Mouse (Mus musculus): Measurements from ENCODE around the gene Sys1. TPM values are rescaled to one million over a fixed set of nuclear protein-coding genes. Genes with fewer than 3 reads are reported as not detected.

Gene Sys1
- polyA plus RNA-seq (2015; fragmentation: Nextera tagmentation; extraction: Ambion mirVana), result 83.0 and 83.1 TPM in 2 replicates

DNA sequence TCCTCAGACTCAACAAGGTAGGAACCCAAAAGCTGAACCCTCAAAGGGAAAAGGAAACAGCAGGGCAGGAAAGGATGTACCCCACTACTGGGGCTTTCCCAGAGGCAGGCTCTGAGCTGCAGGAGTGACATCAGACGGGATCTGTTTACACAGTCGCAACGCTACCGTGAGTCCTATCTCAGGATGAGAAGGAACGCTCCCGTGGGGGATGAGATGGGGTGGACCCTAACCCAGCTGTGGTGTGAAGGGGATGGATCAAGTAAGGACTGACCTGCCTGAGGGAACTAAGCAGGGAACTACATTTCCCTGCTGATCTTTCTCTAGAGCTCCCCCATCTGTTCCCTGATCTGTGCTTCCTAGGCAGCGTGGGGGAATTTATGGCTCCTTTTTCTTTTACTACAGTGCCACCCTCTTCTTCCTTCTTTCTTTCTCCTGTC, at the start of gene Sys1:
Gene Sys1, plus strand, starts transcription at position 101 of the 437 bp plus-strand sequence.
- Histone ChIP-seq H3K36me3 (ENCODE audit: insufficient read depth, low read length) (no peaks in the 10 kb centered on the region), H3K4me2 (ENCODE audit: low read length) (peak within 1 kb of the TSS; percentile 42), H3K27ac (peak within 1 kb of the TSS; percentile 86), H3K4me3 (replicated peaks; ENCODE audit: low read depth, low read length) (no peak within 1 kb of the TSS), H3K9ac (ENCODE audit: low read depth, low read length) (peak within 1 kb of the TSS; percentile 31; the same call in 1 of the 2 replicates), H3K4me1 (replicated peaks; ENCODE audit: insufficient read depth, low read length) (peaks cover 13% of the 10 kb centered on the region), H3K9me3 (replicated peaks; ENCODE audit: low read length) (no peaks in the 10 kb centered on the region), H3K27me3 (ENCODE audit: insufficient read depth, low read length) (no peaks in the 10 kb centered on the region)
- no peak for ATAC-seq (replicated peaks; ENCODE audit: low FRiP score, low read depth)
- TF ChIP-seq CTCF (IDR thresholded peaks at IDR 0.05; ENCODE audit: low read depth), result peak; percentile 37; the same call in 1 of the 2 replicates
- whole genome bisulfite sequencing, result 2% methylated on average over 7 of the region's 7 CpGs
- peak; percentile 76 for DNase-seq (ENCODE audit: low spot score)

DNA sequence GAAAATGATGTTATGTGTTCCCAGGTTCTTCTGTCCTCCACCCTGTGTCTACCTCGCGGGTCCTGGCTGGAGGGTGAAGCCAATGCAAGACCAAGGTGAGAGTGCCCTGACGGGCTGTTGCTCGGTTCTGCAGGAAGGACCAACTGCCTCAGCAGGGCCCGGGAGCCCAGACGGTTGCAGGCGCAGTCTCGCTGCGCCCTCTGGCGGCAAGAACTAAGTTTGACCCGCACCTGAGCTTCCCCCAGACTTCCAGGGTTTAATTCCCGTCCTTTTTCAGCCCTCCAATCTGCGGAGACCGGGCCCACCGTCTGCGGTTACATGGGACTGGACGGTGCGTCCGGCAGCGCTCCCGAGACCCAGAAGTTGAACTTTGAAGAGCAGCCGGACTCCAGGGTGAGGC, 49.1 kb upstream of the Sys1 start:
- H3K4me2 ChIP-seq (ENCODE audit: low read length), result no peak overlapping the region; the same call in 1 of the 2 replicates
- no peaks in the 10 kb centered on the region for H3K36me3 ChIP-seq (ENCODE audit: insufficient read depth, low read length)
- no peak overlapping the region for H3K9ac ChIP-seq (ENCODE audit: low read depth, low read length)
- H3K9me3 ChIP-seq (replicated peaks; ENCODE audit: low read length), result no peaks in the 10 kb centered on the region
- H3K4me3 ChIP-seq (replicated peaks; ENCODE audit: low read depth, low read length), result no peak overlapping the region
- H3K4me1 ChIP-seq (replicated peaks; ENCODE audit: insufficient read depth, low read length), result peaks cover 3% of the 10 kb centered on the region; the same call in 1 of the 2 replicates
- 2% methylated on average over 22 of the region's 22 CpGs for WGBS
- H3K27ac ChIP-seq, result no peak overlapping the region
- peaks cover 43% of the 10 kb centered on the region for H3K27me3 ChIP-seq (ENCODE audit: insufficient read depth, low read length)
- ATAC-seq (replicated peaks; ENCODE audit: low FRiP score, low read depth), result no peak
- TF ChIP-seq CTCF (IDR thresholded peaks at IDR 0.05; ENCODE audit: low read depth), result peak; percentile 91
- peak; percentile 80 for DNase-seq (ENCODE audit: low spot score)

DNA sequence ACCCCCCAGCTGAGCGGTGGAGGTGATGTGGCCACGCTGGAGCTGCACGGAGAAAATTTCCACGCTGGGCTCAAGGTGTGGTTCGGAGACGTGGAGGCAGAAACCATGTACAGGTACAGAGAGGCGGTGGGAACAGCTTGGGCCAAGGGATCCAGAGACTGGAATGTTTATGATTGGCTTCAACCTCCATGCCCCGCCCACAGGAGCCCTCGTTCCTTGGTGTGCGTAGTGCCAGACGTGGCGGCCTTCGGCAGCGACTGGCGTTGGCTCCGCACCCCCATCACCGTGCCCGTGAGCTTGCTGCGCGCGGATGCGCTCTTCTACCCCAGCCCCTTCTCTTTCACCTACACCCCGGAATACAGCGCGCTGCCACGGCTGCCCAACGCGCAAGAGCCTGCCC, 42.6 kb upstream of the Sys1 start:
- no peaks in the 10 kb centered on the region for H3K4me1 ChIP-seq (replicated peaks; ENCODE audit: insufficient read depth, low read length)
- DNase-seq (ENCODE audit: low spot score), result no peak
- no peak; the same call in 1 of the 2 replicates for ATAC-seq (replicated peaks; ENCODE audit: low FRiP score, low read depth)
- no peak overlapping the region for H3K4me3 ChIP-seq (replicated peaks; ENCODE audit: low read depth, low read length)
- WGBS, result 34% methylated on average over 25 of the region's 28 CpGs
- no peak for TF ChIP-seq CTCF (IDR thresholded peaks at IDR 0.05; ENCODE audit: low read depth)
- peak overlapping the region; percentile 37 for H3K4me2 ChIP-seq (ENCODE audit: low read length)
- H3K9ac ChIP-seq (ENCODE audit: low read depth, low read length), result 0 out of 2 replicates have a peak overlapping the region, but pooled peaks have one; percentile 2
- peaks cover 5% of the 10 kb centered on the region; the same call in 1 of the 2 replicates for H3K27me3 ChIP-seq (ENCODE audit: insufficient read depth, low read length)
- no peaks in the 10 kb centered on the region for H3K9me3 ChIP-seq (replicated peaks; ENCODE audit: low read length)
- no peak overlapping the region for H3K27ac ChIP-seq
- H3K36me3 ChIP-seq (ENCODE audit: insufficient read depth, low read length), result no peaks in the 10 kb centered on the region

DNA sequence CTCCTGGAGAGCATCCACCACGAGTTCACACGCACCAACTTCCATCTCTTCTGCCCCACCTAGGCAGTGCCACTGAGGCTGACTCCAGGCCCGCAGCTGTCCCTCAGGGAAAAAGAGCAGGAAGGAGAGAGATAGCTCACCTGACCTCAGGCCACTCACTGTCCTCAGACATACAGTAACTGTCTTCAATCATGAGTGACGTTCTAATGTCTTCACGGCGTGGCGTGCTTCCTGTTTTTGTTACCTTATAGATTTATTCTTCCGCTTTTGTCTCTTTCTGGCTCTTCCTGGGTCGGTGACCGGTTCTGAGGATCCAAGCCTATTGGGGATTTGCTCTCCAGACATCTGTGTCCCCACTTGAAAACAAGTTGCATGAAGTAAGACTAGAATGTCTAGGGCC, 42.2 kb upstream of the Sys1 start:
- Histone ChIP-seq H3K27me3 (ENCODE audit: insufficient read depth, low read length) (peaks cover 5% of the 10 kb centered on the region; the same call in 1 of the 2 replicates), H3K36me3 (ENCODE audit: insufficient read depth, low read length) (no peaks in the 10 kb centered on the region), H3K4me1 (replicated peaks; ENCODE audit: insufficient read depth, low read length) (no peaks in the 10 kb centered on the region), H3K4me2 (ENCODE audit: low read length) (peak overlapping the region; percentile 37), H3K9me3 (replicated peaks; ENCODE audit: low read length) (no peaks in the 10 kb centered on the region), H3K4me3 (replicated peaks; ENCODE audit: low read depth, low read length) (no peak overlapping the region), H3K27ac (no peak overlapping the region), H3K9ac (ENCODE audit: low read depth, low read length) (0 out of 2 replicates have a peak overlapping the region, but pooled peaks have one; percentile 2)
- no peak for TF ChIP-seq CTCF (IDR thresholded peaks at IDR 0.05; ENCODE audit: low read depth)
- no peak for DNase-seq (ENCODE audit: low spot score)
- no peak for ATAC-seq (replicated peaks; ENCODE audit: low FRiP score, low read depth)
- 61% methylated on average over 10 of the region's 10 CpGs for WGBS

DNA sequence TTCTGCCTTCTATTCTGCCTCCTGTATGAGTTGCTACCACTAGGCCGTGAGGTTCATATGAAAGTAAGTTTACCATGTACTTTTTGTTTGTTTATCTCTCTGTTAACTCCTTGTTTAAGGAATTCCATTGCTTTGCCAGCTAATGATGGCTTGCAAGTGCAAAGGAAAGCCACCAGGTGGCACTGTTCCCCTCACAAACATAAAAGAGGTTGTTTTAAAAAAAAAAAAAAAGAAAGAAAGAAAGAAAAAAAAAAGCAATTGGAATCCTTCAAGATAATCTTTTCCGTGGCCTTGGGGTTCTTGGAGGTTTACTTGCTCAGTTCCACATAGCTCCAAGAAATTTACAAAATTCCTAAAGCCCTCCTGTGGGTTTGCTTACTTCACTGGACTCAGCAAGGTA, 39.6 kb upstream of the Sys1 start:
- H3K27ac ChIP-seq, result peak overlapping the region; percentile 66; the same call in 1 of the 2 replicates
- no peaks in the 10 kb centered on the region for H3K9me3 ChIP-seq (replicated peaks; ENCODE audit: low read length)
- WGBS, result 0% methylated on average over 2 of the region's 2 CpGs
- no peaks in the 10 kb centered on the region for H3K27me3 ChIP-seq (ENCODE audit: insufficient read depth, low read length)
- ATAC-seq (replicated peaks; ENCODE audit: low FRiP score, low read depth) (no peak), DNase-seq (ENCODE audit: low spot score) (peak; percentile 81)
- no peak overlapping the region for H3K4me2 ChIP-seq (ENCODE audit: low read length)
- no peak overlapping the region for H3K4me3 ChIP-seq (replicated peaks; ENCODE audit: low read depth, low read length)
- H3K9ac ChIP-seq (ENCODE audit: low read depth, low read length), result no peak overlapping the region
- TF ChIP-seq CTCF (IDR thresholded peaks at IDR 0.05; ENCODE audit: low read depth), result peak; percentile 88
- no peaks in the 10 kb centered on the region for H3K36me3 ChIP-seq (ENCODE audit: insufficient read depth, low read length)
- no peaks in the 10 kb centered on the region for H3K4me1 ChIP-seq (replicated peaks; ENCODE audit: insufficient read depth, low read length)

DNA sequence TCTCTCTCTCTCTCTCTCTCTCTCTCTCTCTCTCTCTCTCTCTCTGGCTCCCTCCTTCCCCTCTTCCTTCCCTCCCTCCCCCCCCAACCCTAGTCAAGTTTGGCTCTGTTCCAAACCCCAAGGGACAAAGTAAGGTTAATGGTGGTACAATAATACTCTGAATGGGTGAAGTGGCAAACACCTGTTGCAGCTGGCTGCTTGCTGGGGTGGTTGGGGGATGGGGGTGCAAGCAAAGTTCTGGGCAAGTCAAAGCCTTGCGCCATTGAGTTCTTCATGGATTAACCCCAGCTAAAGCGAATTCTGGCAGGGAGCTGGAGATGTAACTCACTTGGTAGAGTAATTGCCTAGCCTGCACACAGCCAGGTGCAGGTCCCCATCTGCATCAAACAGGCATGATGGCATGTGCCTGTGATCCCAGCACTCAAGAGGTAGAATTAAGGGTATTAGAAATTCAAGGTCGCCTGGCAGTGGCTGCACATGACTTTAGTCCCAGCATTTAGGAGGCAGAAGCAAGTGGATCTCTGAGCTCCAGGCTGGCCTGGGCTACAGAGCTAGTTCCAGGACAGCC, 38.4 kb upstream of the Sys1 start:
- H3K36me3 ChIP-seq (ENCODE audit: insufficient read depth, low read length), result peaks cover 7% of the 10 kb centered on the region
- no peak overlapping the region for H3K4me3 ChIP-seq (replicated peaks; ENCODE audit: low read depth, low read length)
- H3K9me3 ChIP-seq (replicated peaks; ENCODE audit: low read length), result no peaks in the 10 kb centered on the region
- DNase-seq (ENCODE audit: low spot score) (no peak), ATAC-seq (replicated peaks; ENCODE audit: low FRiP score, low read depth) (0 out of 2 replicates have a peak, but pooled peaks have one; percentile 34)
- no peak for TF ChIP-seq CTCF (IDR thresholded peaks at IDR 0.05; ENCODE audit: low read depth)
- peak overlapping the region; percentile 66 for H3K27ac ChIP-seq
- H3K4me2 ChIP-seq (ENCODE audit: low read length), result no peak overlapping the region
- no peaks in the 10 kb centered on the region for H3K27me3 ChIP-seq (ENCODE audit: insufficient read depth, low read length)
- WGBS, result 28% methylated on average over 3 of the region's 3 CpGs
- H3K9ac ChIP-seq (ENCODE audit: low read depth, low read length), result no peak overlapping the region
- no peaks in the 10 kb centered on the region for H3K4me1 ChIP-seq (replicated peaks; ENCODE audit: insufficient read depth, low read length)
